Mouse (Mus musculus) gastrocnemius, adult 18-20 months (tissue): ENCODE measurements around the gene Zdhhc19. TPM values are rescaled to one million over a fixed set of nuclear protein-coding genes. Genes with fewer than 3 reads are reported as not detected.

ENCODE experiments used
- DNase-seq: peaks from one replicate; pipeline ENCODE4 v3.0.0; 2021; ENCODE audit warnings: low spot score
- total RNA-seq, 2 experiments: library from RNA; stranded (reverse); gene quantifications; 2 replicates each; pipeline ENCODE4 v1.2.3; 2021

Zdhhc19 gene
- total RNA-seq, 2 experiments from 2014 or later: not detected

GRCm38 (mm10) chr16:32608712-32609400 is 112.8 kb downstream of the Zdhhc19 start, which contains the start of gene Tfrc:
Gene Tfrc, plus strand, starts transcription at chr16:32608920.
- DNase-seq: peak; percentile 95

GRCm38 (mm10) chr16:32609401-32609779 is 113.3 kb downstream of the Zdhhc19 start:
- no peak for DNase-seq

GRCm38 (mm10) chr16:32610460-32611255 is 114.6 kb downstream of the Zdhhc19 start:
- no peak for DNase-seq

Other genes starting within 250 kb of the Zdhhc19 start
- 10 to 100 TPM; 16.1 to 16.7 TPM for gene Fbxo45, start 249.1 kb upstream of the Zdhhc19 start, total RNA-seq
- gene Wdr53, start 249.0 kb upstream of the Zdhhc19 start, total RNA-seq: 1 to 10 TPM; 5.2 to 7.4 TPM
- 10 to 100 TPM; 58.3 to 81.5 TPM for gene Smco1, start 224.8 kb upstream of the Zdhhc19 start, total RNA-seq
- gene Rnf168, start 218.8 kb upstream of the Zdhhc19 start, total RNA-seq: 1 to 10 TPM; 8.7 to 8.9 TPM
- gene Ubxn7, start 164.0 kb upstream of the Zdhhc19 start, total RNA-seq: 10 to 100 TPM; 13.0 to 15.3 TPM
- not detected for gene Tm4sf19, start 95.8 kb upstream of the Zdhhc19 start, total RNA-seq
- 1 to 10 TPM; 5.2 to 5.5 TPM for gene Tctex1d2, start 76.6 kb upstream of the Zdhhc19 start, total RNA-seq
- gene Pcyt1a, start 65.3 kb upstream of the Zdhhc19 start, total RNA-seq: 100 to 1,000 TPM; 124 to 125 TPM
- not detected for gene Slc51a, start 8.4 kb upstream of the Zdhhc19 start, total RNA-seq
- gene Tfrc, start 112.7 kb downstream of the Zdhhc19 start, total RNA-seq: 10 to 100 TPM; 51.9 to 58.7 TPM
- 10 to 100 TPM; 44.9 to 46.5 TPM for gene Tnk2, start 147.6 kb downstream of the Zdhhc19 start, total RNA-seq
- gene Muc4, start 239.6 kb downstream of the Zdhhc19 start, total RNA-seq: under 1 TPM; 0.02 to 0.41 TPM